Mouse (Mus musculus): Measurements from ENCODE around the gene Mis18bp1.
A peak's percentile ranks its signal among the peaks of the same experiment; 100 is the strongest.
"Not testable (repeated sequence)": the region's sequence is repeated elsewhere in the genome, so short reads cannot be mapped to it uniquely, and the experiment has no call there.

Mis18bp1 gene

GRCm38 (mm10) chr12:65172021-65172951 is at the start of gene Mis18bp1:
Gene Mis18bp1, minus strand, starts transcription at chr12:65172604.
- peak; percentile 96 to 97 for DNase-seq

GRCm38 (mm10) chr12:65216404-65216840 is 44.0 kb upstream of the Mis18bp1 start:
- DNase-seq: no peak

- no peak for DNase-seq
Measured at GRCm38 (mm10) chr12:65206431-65206830, 34.0 kb upstream of the Mis18bp1 start.

GRCm38 (mm10) chr12:65201812-65202211 is 29.4 kb upstream of the Mis18bp1 start:
- peak in 1 of 2 experiments; percentile 44 for DNase-seq

- no peak for DNase-seq
Measured at GRCm38 (mm10) chr12:65194003-65194530, 21.7 kb upstream of the Mis18bp1 start.

- DNase-seq: no peak
Measured at GRCm38 (mm10) chr12:65189213-65189612, 16.8 kb upstream of the Mis18bp1 start.

GRCm38 (mm10) chr12:65187365-65187764 is 15.0 kb upstream of the Mis18bp1 start:
- peak in 1 of 2 experiments; percentile 8 for DNase-seq

- peak in 1 of 2 experiments; percentile 6 for DNase-seq
Measured at GRCm38 (mm10) chr12:65173736-65174135, 1.3 kb upstream of the Mis18bp1 start.

GRCm38 (mm10) chr12:65172959-65173358 is 555 bp upstream of the Mis18bp1 start:
- peak; percentile 68 to 70 for DNase-seq

GRCm38 (mm10) chr12:65136121-65136520 is 36.3 kb downstream of the Mis18bp1 start:
- DNase-seq: not testable (repeated sequence)

GRCm38 (mm10) chr12:65119451-65119850 is 53.0 kb downstream of the Mis18bp1 start:
- DNase-seq: no peak

GRCm38 (mm10) chr12:65118968-65119367 is 53.4 kb downstream of the Mis18bp1 start:
- no peak for DNase-seq

- DNase-seq: not testable (repeated sequence)
Measured at GRCm38 (mm10) chr12:65114978-65115377, 57.4 kb downstream of the Mis18bp1 start.

- DNase-seq: no peak
Measured at GRCm38 (mm10) chr12:65113925-65114324, 58.5 kb downstream of the Mis18bp1 start.

- DNase-seq: no peak
Measured at GRCm38 (mm10) chr12:65112811-65113210, 59.6 kb downstream of the Mis18bp1 start.

- no peak for DNase-seq
Measured at GRCm38 (mm10) chr12:65111503-65111902, 60.9 kb downstream of the Mis18bp1 start.

- no peak for DNase-seq
Measured at GRCm38 (mm10) chr12:65108746-65109145, 63.7 kb downstream of the Mis18bp1 start.

All from cerebellum, postnatal 14 days (tissue).